Mouse (Mus musculus) erythroblast, embryonic 14.5 days (primary cell): ENCODE results near the gene Mcf2l.

Experiments
- GATA1 ChIP-seq: IDR thresholded peaks from 2 replicates; pipeline ENCODE4 v1.6.1; 2012; ENCODE audit warnings: low read length, inconsistent platforms, mixed read lengths
- TAL1 ChIP-seq: IDR thresholded peaks from 3 replicates; pipeline ENCODE4 v1.6.1; 2012; ENCODE audit warnings: low read length, inconsistent platforms, mixed read lengths

DNA sequence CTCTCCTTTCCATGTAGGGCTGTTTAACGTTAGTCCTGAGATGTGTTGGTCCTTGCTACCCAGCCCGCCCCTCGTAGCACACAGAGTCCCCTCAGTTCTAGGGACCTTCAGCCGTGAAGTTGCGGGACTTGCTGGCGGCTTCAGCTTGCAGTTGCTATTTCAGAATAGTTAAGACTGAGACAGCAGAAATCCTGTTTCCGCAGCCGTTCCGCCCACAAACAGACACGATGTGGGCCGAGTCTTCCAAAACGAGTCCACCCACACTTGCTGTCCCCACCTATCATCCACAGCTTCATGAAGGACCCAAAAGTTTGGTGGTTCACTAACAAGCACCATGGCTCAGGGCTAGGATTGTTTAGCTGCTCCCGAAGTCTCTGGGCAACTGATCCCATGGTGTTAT is 111.7 kb downstream of the Mcf2l start:
- no peak for TF ChIP-seq GATA1
- TF ChIP-seq TAL1: no peak
